In genomic region chr13:53053211-53053610, GRCm38 (mm10) we compare ENCODE assay signal across 30 mouse cellular contexts.
DNase-seq lines count a peak whose midpoint lies in the region; ATAC-seq lines count a peak whose summit lies in the region.
"Had no signal": no experiment of that assay in that cellular context is flagged by ENCODE, and none has a peak within 500 bp of the region (broad histone marks: within the 10 kb centered on the region; RNA-seq: fewer than 3 reads in every experiment).

No protein-coding gene starts in this region.

- H3K4me2 ChIP-seq in hindbrain, embryonic 15.5 days, result no peak overlapping the region
- H3K4me2 ChIP-seq: embryonic facial prominence, embryonic 13.5 days; forebrain, embryonic 12.5 days; heart, embryonic 12.5 days; kidney, embryonic 15.5 days; limb, embryonic 15.5 days; liver, embryonic 13.5 days had no signal

- H3K9ac ChIP-seq in hindbrain, embryonic 15.5 days, result no peak overlapping the region
- H3K9ac ChIP-seq: embryonic facial prominence, embryonic 13.5 days; forebrain, embryonic 12.5 days; heart, embryonic 12.5 days; kidney, embryonic 15.5 days; limb, embryonic 15.5 days; liver, embryonic 13.5 days had no signal

- no peaks in the 10 kb centered on the region for H3K9me3 ChIP-seq in hindbrain, embryonic 15.5 days
- no peaks in the 10 kb centered on the region for H3K9me3 ChIP-seq in hindbrain, embryonic 10.5 days
- H3K9me3 ChIP-seq: embryonic facial prominence, embryonic 13.5 days; forebrain, embryonic 12.5 days; heart, embryonic 12.5 days; kidney, embryonic 15.5 days; limb, embryonic 10.5 days; limb, embryonic 15.5 days; liver, embryonic 13.5 days had no signal

- H3K36me3 ChIP-seq in hindbrain, embryonic 15.5 days, result no peaks in the 10 kb centered on the region
- no peaks in the 10 kb centered on the region for H3K36me3 ChIP-seq in hindbrain, embryonic 10.5 days
- H3K36me3 ChIP-seq: embryonic facial prominence, embryonic 13.5 days; forebrain, embryonic 12.5 days; heart, embryonic 12.5 days; kidney, embryonic 15.5 days; limb, embryonic 10.5 days; limb, embryonic 15.5 days; liver, embryonic 13.5 days had no signal

- no peak for ATAC-seq in hindbrain, embryonic 15.5 days (ENCODE audit: low FRiP score, low read depth)
- ATAC-seq: inflammation-experienced regulatory T-cells, adult 6 months; lung, postnatal 0 days had no signal

- H3K27me3 ChIP-seq in hindbrain, embryonic 15.5 days, result no peaks in the 10 kb centered on the region
- no peaks in the 10 kb centered on the region; the same call in 1 of the 2 replicates for H3K27me3 ChIP-seq in hindbrain, embryonic 10.5 days (ENCODE audit: insufficient read depth, poor library complexity, severe bottlenecking)
- H3K27me3 ChIP-seq: CH12.LX; forebrain, embryonic 12.5 days; heart, embryonic 12.5 days; kidney, embryonic 15.5 days; limb, embryonic 15.5 days; liver, embryonic 13.5 days had no signal

- DNase-seq in hindbrain, embryonic 10.5 days (ENCODE audit: low spot score), result no peak
- peak; percentile 7 to 10 for DNase-seq in right cerebral cortex, adult 2 months (ENCODE audit: low spot score in 2 of 2)
- no peak for DNase-seq in right cerebral cortex, postnatal 36 days (ENCODE audit: low spot score in 2 of 2)
- DNase-seq in fat pad, adult 2 months (ENCODE audit: extremely low read depth, low read depth, low spot score), result peak; percentile 62
- no peak for DNase-seq in urinary bladder, adult 2 months (ENCODE audit: low spot score)
- DNase-seq in adrenal gland, adult 2 months, result no peak
- DNase-seq: adrenal gland, postnatal 14 days; cerebellum, adult 11-12 months; cerebellum, adult 9-11 months; embryo, embryonic 11 days; gastrocnemius, postnatal 14 days; heart, adult 2 months; kidney, adult 11 months; kidney, postnatal 25 days; liver, embryonic 13.5 days; lung, adult 18-20 months; lung, postnatal 4 days; thymus, postnatal 14 days had no signal

- 0 out of 2 replicates have a peak overlapping the region, but pooled peaks have one; percentile 26 for H3K27ac ChIP-seq in hindbrain, embryonic 15.5 days (replicated peaks)
- no peak overlapping the region for H3K27ac ChIP-seq in hindbrain, embryonic 10.5 days
- H3K27ac ChIP-seq: embryonic facial prominence, embryonic 13.5 days; forebrain, embryonic 12.5 days; heart, adult 2 months; kidney, embryonic 15.5 days; limb, embryonic 10.5 days; limb, embryonic 15.5 days; liver, embryonic 13.5 days had no signal

- WGBS in hindbrain, embryonic 15.5 days, result 91% methylated on average over 8 of the region's 8 CpGs
- WGBS in hindbrain, embryonic 10.5 days, result 90% methylated on average over 8 of the region's 8 CpGs

- H3K4me1 ChIP-seq in hindbrain, embryonic 15.5 days (replicated peaks), result no peaks in the 10 kb centered on the region
- no peaks in the 10 kb centered on the region for H3K4me1 ChIP-seq in hindbrain, embryonic 10.5 days (replicated peaks)
- H3K4me1 ChIP-seq: forebrain, embryonic 12.5 days; heart, embryonic 12.5 days; limb, embryonic 10.5 days; limb, embryonic 15.5 days; liver, embryonic 13.5 days; megakaryocyte, embryonic 14.5 days had no signal

- H3K4me3 ChIP-seq in hindbrain, embryonic 15.5 days, result no peak overlapping the region
- H3K4me3 ChIP-seq in hindbrain, embryonic 10.5 days, result no peak overlapping the region
- H3K4me3 ChIP-seq: embryonic facial prominence, embryonic 13.5 days; erythroblast, embryonic 14.5 days; forebrain, embryonic 12.5 days; heart, adult 2 months; heart, embryonic 12.5 days; kidney, embryonic 15.5 days; limb, embryonic 10.5 days; limb, embryonic 15.5 days; liver, embryonic 13.5 days; megakaryocyte, embryonic 14.5 days had no signal

Comparison
In these comparisons a context has a peak if more than half of its experiments do, and no peak if none do; other contexts are left out.
1. DNase-seq: peak in right cerebral cortex, adult 2 months (2 of 2) and fat pad, adult 2 months (single experiment); none in hindbrain, embryonic 10.5 days (single experiment), right cerebral cortex, postnatal 36 days (0 of 2), urinary bladder, adult 2 months (single experiment) and adrenal gland, adult 2 months (single experiment).